Mouse (Mus musculus) CH12.LX (cell line): ENCODE results near the gene Olfr101.

ENCODE experiments used
- CHD2 ChIP-seq: IDR thresholded peaks from 2 replicates; pipeline ENCODE4 v1.6.1; 2011; ENCODE audit warnings: low read length, improper control_type of control experiment
- CTCF ChIP-seq, 2 experiments: IDR thresholded peaks in 1 of 2; conservative IDR thresholded peaks in 1 of 2; 2 replicates each; pipeline ENCODE4 v1.5.1; 2011 to 2012; ENCODE audit warnings: low read depth in 2 of 2, low read length in 2 of 2, improper control_type of control experiment in 1 of 2, inconsistent platforms in 1 of 2, mild to moderate bottlenecking in 1 of 2, moderate library complexity in 1 of 2
- EP300 ChIP-seq: IDR thresholded peaks from 2 replicates; pipeline ENCODE4 v1.6.1; 2011; ENCODE audit warnings: low read length, improper control_type of control experiment
- MAX ChIP-seq: IDR thresholded peaks from 2 replicates; pipeline ENCODE4 v1.6.1; 2011; ENCODE audit warnings: low read length, improper control_type of control experiment
- MEF2A ChIP-seq: IDR thresholded peaks from 2 replicates; pipeline ENCODE4 v1.6.1; 2014; ENCODE audit warnings: low read depth, mild to moderate bottlenecking, inconsistent platforms, low read length, improper control_type of control experiment, borderline replicate concordance
- NELFE ChIP-seq: IDR thresholded peaks from 2 replicates; pipeline ENCODE4 v1.6.1; 2011; ENCODE audit warnings: low read depth, low read length, improper control_type of control experiment
- POLR2A ChIP-seq: IDR thresholded peaks from 2 replicates; pipeline ENCODE4 v1.6.1; 2011; ENCODE audit warnings: low read depth, mild to moderate bottlenecking, improper control_type of control experiment, low read length
- POLR2AphosphoS2 ChIP-seq: IDR thresholded peaks from 2 replicates; pipeline ENCODE4 v1.6.1; 2011; ENCODE audit warnings: low read depth, low read length, improper control_type of control experiment
- SMC3 ChIP-seq: IDR thresholded peaks from 2 replicates; pipeline ENCODE4 v1.6.1; 2011; ENCODE audit warnings: low read depth, low read length, improper control_type of control experiment
- USF1 ChIP-seq: IDR thresholded peaks from 2 replicates; pipeline ENCODE4 v1.6.1; 2014; ENCODE audit warnings: low read depth, mild to moderate bottlenecking, inconsistent platforms, low read length, improper control_type of control experiment
- ZKSCAN1 ChIP-seq: IDR thresholded peaks from 2 replicates; pipeline ENCODE4 v1.6.1; 2012; ENCODE audit warnings: low read depth, inconsistent platforms, low read length, improper control_type of control experiment, borderline replicate concordance

DNA sequence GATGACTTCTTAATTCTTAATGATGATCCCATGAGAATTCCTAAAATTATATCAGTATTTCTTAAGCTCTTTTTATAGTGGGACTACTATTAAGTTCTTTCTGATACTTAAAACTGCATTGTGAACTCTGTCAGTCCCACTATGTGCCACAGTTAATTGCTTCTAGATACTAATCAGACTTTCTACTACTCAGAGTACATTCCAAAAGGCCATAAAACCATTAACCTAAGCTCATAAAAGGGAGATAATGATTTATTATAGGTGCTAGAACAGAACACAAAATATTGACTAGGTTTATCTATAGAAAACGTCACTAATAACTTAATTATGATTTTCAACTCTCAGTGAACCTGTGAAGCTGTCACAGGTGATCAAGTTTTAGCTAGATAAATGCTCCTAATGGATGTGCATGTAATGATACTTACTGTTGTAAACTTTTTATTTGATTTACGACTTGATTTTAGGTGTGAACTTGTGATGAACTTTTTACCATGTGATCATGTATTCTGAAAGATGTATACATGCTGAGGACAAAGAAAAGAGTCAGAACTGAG is 6.1 kb upstream of the Olfr101 start:
- TF ChIP-seq MAX (no peak), CTCF (conservative IDR thresholded peaks at IDR 0.05 in 1 of 2, IDR thresholded peaks at IDR 0.05 in 1 of 2; ENCODE audit: low read depth in 2 of 2, low read length in 2 of 2) (no peak), NELFE (no peak), POLR2A (no peak), SMC3 (no peak), CHD2 (no peak), USF1 (no peak), POLR2AphosphoS2 (no peak), MEF2A (no peak), ZKSCAN1 (no peak), EP300 (no peak)
